Mouse (Mus musculus) forebrain, postnatal 0 days (tissue): ENCODE measurements at regions not wholly inside any gene's neighbourhood (a gene's known extent, or its start where the extent isn't known, plus 50 kb on each side); places are given as distances from the start of the nearest gene placed in this dataset.

Experiments
- ATAC-seq: fragments of 200-750 bp; cut with Nextera tagmentation; 2 replicates; pipeline ENCODE4 v1.8.0; 2017; ENCODE audit warnings: mild to moderate bottlenecking, moderate library complexity
- DNase-seq: peaks from one replicate; pipeline ENCODE4 v3.0.0-alpha.2; 2015
- H3K27ac ChIP-seq: fragments of 300-500 bp; sonication (generic); 2 replicates; pipeline ENCODE4 v1.5.1; 2014; ENCODE audit warnings: low read depth, mild to moderate bottlenecking, antibody characterized with exemption, low read length, moderate library complexity, mixed read lengths
- H3K27me3 ChIP-seq: fragments of 300-500 bp; sonication (generic); 2 replicates; pipeline ENCODE4 v1.6.1; 2014; ENCODE audit warnings: mild to moderate bottlenecking, low read length, mixed read lengths; ENCODE audit not compliant: insufficient read depth
- H3K36me3 ChIP-seq: fragments of 300-500 bp; sonication (generic); 2 replicates; pipeline ENCODE4 v1.6.1; 2014; ENCODE audit warnings: mild to moderate bottlenecking, moderate library complexity; ENCODE audit not compliant: insufficient read depth
- H3K4me1 ChIP-seq: fragments of 300-500 bp; sonication (generic); 2 replicates; pipeline ENCODE4 v1.6.1; 2014; ENCODE audit warnings: antibody characterized with exemption; ENCODE audit not compliant: insufficient read depth
- H3K4me2 ChIP-seq: fragments of 300-500 bp; sonication (generic); 2 replicates; pipeline ENCODE4 v1.6.1; 2014; ENCODE audit warnings: low read depth, mild to moderate bottlenecking, moderate library complexity
- H3K4me3 ChIP-seq: fragments of 300-500 bp; sonication (generic); 2 replicates; pipeline ENCODE4 v1.5.1; 2014; ENCODE audit warnings: low read depth, low read length, mixed read lengths
- H3K9ac ChIP-seq: fragments of 300-500 bp; sonication (generic); 2 replicates; pipeline ENCODE4 v1.6.1; 2014; ENCODE audit warnings: mild to moderate bottlenecking
- H3K9me3 ChIP-seq: fragments of 300-500 bp; sonication (generic); 2 replicates; pipeline ENCODE4 v1.6.1; 2016; ENCODE audit warnings: low read length
- CTCF ChIP-seq: sonication (generic); IDR thresholded peaks from 2 replicates; pipeline ENCODE4 v1.5.1; 2016; ENCODE audit warnings: antibody characterized with exemption, control low read depth, low read depth
- WGBS: fragments of 180-500 bp; shearing (Covaris S2); extraction: QIAGEN DNeasy Blood & Tissue Kit; methylation state at CpG from one replicate; pipeline ENCODE4 v1.1.7; 2014; 5-methylcytosine and 5-hydroxymethylcytosine counted together

GRCm38 (mm10) chr3:17317523-17317922 is 630.7 kb upstream of the Cypt12 start:
- H3K27me3 ChIP-seq, result no peaks in the 10 kb centered on the region
- no peak overlapping the region for H3K27ac ChIP-seq
- no peak overlapping the region for H3K4me3 ChIP-seq
- TF ChIP-seq CTCF, result no peak
- H3K36me3 ChIP-seq, result no peaks in the 10 kb centered on the region
- no peak overlapping the region for H3K4me2 ChIP-seq
- H3K4me1 ChIP-seq, result no peaks in the 10 kb centered on the region
- no peak for DNase-seq
- no peaks in the 10 kb centered on the region for H3K9me3 ChIP-seq
- ATAC-seq, result peak; percentile 62
- no peak overlapping the region for H3K9ac ChIP-seq

- Histone ChIP-seq H3K4me1 (no peaks in the 10 kb centered on the region), H3K9me3 (no peaks in the 10 kb centered on the region), H3K9ac (no peak overlapping the region), H3K4me2 (no peak overlapping the region), H3K4me3 (no peak overlapping the region), H3K36me3 (no peaks in the 10 kb centered on the region), H3K27me3 (no peaks in the 10 kb centered on the region), H3K27ac (no peak overlapping the region)
- no peak for ATAC-seq
- no peak for TF ChIP-seq CTCF
- DNase-seq, result peak; percentile 18
- WGBS, result 76% methylated on average over 3 of the region's 3 CpGs
Observed at GRCm38 (mm10) chr3:17318450-17318849, 629.8 kb upstream of the Cypt12 start.

GRCm38 (mm10) chr3:17319213-17319612 is 629.0 kb upstream of the Cypt12 start:
- Histone ChIP-seq H3K9ac (0 out of 2 replicates have a peak overlapping the region, but pooled peaks have one; percentile 14), H3K27ac (no peak overlapping the region)
- WGBS, result 12% methylated on average over 9 of the region's 9 CpGs

GRCm38 (mm10) chr3:17319931-17320330 is 628.3 kb upstream of the Cypt12 start:
- Histone ChIP-seq H3K4me2 (no peak overlapping the region), H3K4me1 (no peaks in the 10 kb centered on the region), H3K4me3 (no peak overlapping the region), H3K27ac (no peak overlapping the region), H3K9me3 (no peaks in the 10 kb centered on the region), H3K27me3 (no peaks in the 10 kb centered on the region), H3K36me3 (no peaks in the 10 kb centered on the region), H3K9ac (no peak overlapping the region)
- WGBS, result 43% methylated on average over 5 of the region's 5 CpGs
- TF ChIP-seq CTCF, result no peak
- DNase-seq (peak; percentile 24), ATAC-seq (no peak)

More at GRCm38 (mm10) chr3:17319213-17319612, 629.0 kb upstream of the Cypt12 start:
- H3K4me1 ChIP-seq, result no peaks in the 10 kb centered on the region
- H3K4me3 ChIP-seq, result no peak overlapping the region
- peak overlapping the region; percentile 19; the same call in 1 of the 2 replicates for H3K4me2 ChIP-seq
- H3K9me3 ChIP-seq, result no peaks in the 10 kb centered on the region
- H3K36me3 ChIP-seq, result no peaks in the 10 kb centered on the region
- DNase-seq, result peak; percentile 45
- peak; percentile 24; the same call in 1 of the 2 replicates for TF ChIP-seq CTCF
- ATAC-seq, result peak; percentile 66
- H3K27me3 ChIP-seq, result no peaks in the 10 kb centered on the region

GRCm38 (mm10) chr3:17322266-17322665 is 625.9 kb upstream of the Cypt12 start:
- Histone ChIP-seq H3K4me1 (no peaks in the 10 kb centered on the region), H3K27ac (no peak overlapping the region), H3K4me2 (no peak overlapping the region), H3K9me3 (no peaks in the 10 kb centered on the region), H3K4me3 (no peak overlapping the region), H3K36me3 (no peaks in the 10 kb centered on the region), H3K27me3 (no peaks in the 10 kb centered on the region), H3K9ac (no peak overlapping the region)
- no peak for TF ChIP-seq CTCF
- 20% methylated on average over 2 of the region's 2 CpGs for WGBS
- peak; percentile 24 for DNase-seq
- no peak for ATAC-seq

GRCm38 (mm10) chr3:17324816-17325215 is 623.4 kb upstream of the Cypt12 start:
- TF ChIP-seq CTCF, result no peak
- ATAC-seq (no peak), DNase-seq (peak; percentile 41)
- Histone ChIP-seq H3K36me3 (no peaks in the 10 kb centered on the region), H3K4me2 (no peak overlapping the region), H3K9me3 (no peaks in the 10 kb centered on the region), H3K9ac (no peak overlapping the region), H3K27me3 (no peaks in the 10 kb centered on the region), H3K4me3 (no peak overlapping the region), H3K4me1 (no peaks in the 10 kb centered on the region), H3K27ac (0 out of 2 replicates have a peak overlapping the region, but pooled peaks have one; percentile 10)
- WGBS, result 42% methylated on average over 7 of the region's 7 CpGs

GRCm38 (mm10) chr3:17325821-17326220 is 622.4 kb upstream of the Cypt12 start:
- Histone ChIP-seq H3K4me1 (no peaks in the 10 kb centered on the region), H3K36me3 (no peaks in the 10 kb centered on the region), H3K4me2 (peak overlapping the region; percentile 9; the same call in 1 of the 2 replicates), H3K9me3 (no peaks in the 10 kb centered on the region), H3K27ac (peak overlapping the region; percentile 72), H3K4me3 (no peak overlapping the region), H3K9ac (0 out of 2 replicates have a peak overlapping the region, but pooled peaks have one; percentile 6), H3K27me3 (no peaks in the 10 kb centered on the region)
- WGBS, result 38% methylated on average over 2 of the region's 2 CpGs
- no peak for TF ChIP-seq CTCF
- 0 out of 2 replicates have a peak, but pooled peaks have one; percentile 19 for ATAC-seq
- DNase-seq, result peak; percentile 22
